Mouse (Mus musculus) intestine, embryonic 16.5 days (tissue): ENCODE results near the gene Prkcq. TPM values are rescaled to one million over a fixed set of nuclear protein-coding genes. Genes with fewer than 3 reads are reported as not detected.

Experiments
- ATAC-seq: fragments of 200-750 bp; cut with Nextera tagmentation; 2 replicates; pipeline ENCODE4 v1.8.0; 2017; ENCODE audit warnings: moderate TSS enrichment, moderate library complexity
- H3K27ac ChIP-seq: fragments of 300-500 bp; sonication (generic); 2 replicates; pipeline ENCODE4 v1.5.1; 2014; ENCODE audit warnings: mild to moderate bottlenecking, low read length
- H3K27me3 ChIP-seq: fragments of 300-500 bp; sonication (generic); replicated peaks from 2 replicates; pipeline ENCODE4 v1.6.1; 2014; ENCODE audit warnings: low read length, control low read depth, mixed read lengths; ENCODE audit not compliant: control insufficient read depth, insufficient read depth
- H3K36me3 ChIP-seq: fragments of 300-500 bp; sonication (generic); 2 replicates; pipeline ENCODE4 v1.6.1; 2014; ENCODE audit warnings: low read length, control low read depth; ENCODE audit not compliant: control insufficient read depth, insufficient read depth
- H3K4me1 ChIP-seq: fragments of 300-500 bp; sonication (generic); 2 replicates; pipeline ENCODE4 v1.6.1; 2014; ENCODE audit warnings: low read length, control low read depth, mixed read lengths; ENCODE audit not compliant: control insufficient read depth, insufficient read depth
- H3K4me2 ChIP-seq: fragments of 300-500 bp; sonication (generic); 2 replicates; pipeline ENCODE4 v1.6.1; 2014; ENCODE audit warnings: low read depth, low read length, control low read depth
- H3K4me3 ChIP-seq: fragments of 300-500 bp; sonication (generic); 2 replicates; pipeline ENCODE4 v1.5.1; 2014; ENCODE audit warnings: mild to moderate bottlenecking, low read length
- H3K9ac ChIP-seq: fragments of 300-500 bp; sonication (generic); 2 replicates; pipeline ENCODE4 v1.6.1; 2014; ENCODE audit warnings: low read depth, low read length
- H3K9me3 ChIP-seq: fragments of 300-500 bp; sonication (generic); 2 replicates; pipeline ENCODE4 v1.6.1; 2016; ENCODE audit warnings: low read length, control low read depth; ENCODE audit not compliant: control insufficient read depth
- WGBS: fragments of 180-500 bp; shearing (Covaris S2); extraction: QIAGEN DNeasy Blood & Tissue Kit; methylation state at CpG from one replicate; pipeline ENCODE4 v1.1.7; 2014; 5-methylcytosine and 5-hydroxymethylcytosine counted together
- polyA plus RNA-seq: library from polyadenylated mRNA; unstranded; fragments of >200 nt; fragmentation: Nextera tagmentation; extraction: Ambion mirVana; gene quantifications from 2 replicates; pipeline ENCODE4 v1.2.1, GENCODE M21; 2015

The Prkcq gene
- polyA plus RNA-seq, 1 experiment from 2014 or later: 1.5 TPM

- Histone ChIP-seq H3K4me3 (no peak overlapping the region), H3K9ac (no peak overlapping the region), H3K4me1 (no peaks in the 10 kb centered on the region), H3K27ac (no peak overlapping the region), H3K27me3 (no peaks in the 10 kb centered on the region), H3K36me3 (no peaks in the 10 kb centered on the region), H3K9me3 (no peaks in the 10 kb centered on the region), H3K4me2 (no peak overlapping the region)
- ATAC-seq: no peak
- 82% methylated on average over 5 of the region's 5 CpGs for WGBS
These were observed 53.6 kb downstream of the Prkcq start for GRCm38 (mm10) chr2:11225485-11225876.

GRCm38 (mm10) chr2:11226555-11226954, 54.6 kb downstream of the Prkcq start:
- Histone ChIP-seq H3K9ac (no peak overlapping the region), H3K4me2 (no peak overlapping the region), H3K4me3 (no peak overlapping the region), H3K9me3 (no peaks in the 10 kb centered on the region), H3K4me1 (no peaks in the 10 kb centered on the region), H3K27ac (no peak overlapping the region), H3K27me3 (no peaks in the 10 kb centered on the region), H3K36me3 (no peaks in the 10 kb centered on the region)
- 87% methylated on average over 7 of the region's 7 CpGs for WGBS
- ATAC-seq: no peak

- Histone ChIP-seq H3K27ac (no peak overlapping the region), H3K4me3 (no peak overlapping the region), H3K4me1 (no peaks in the 10 kb centered on the region), H3K27me3 (no peaks in the 10 kb centered on the region), H3K4me2 (no peak overlapping the region), H3K9me3 (no peaks in the 10 kb centered on the region), H3K9ac (no peak overlapping the region), H3K36me3 (no peaks in the 10 kb centered on the region)
- 58% methylated on average over 2 of the region's 2 CpGs for WGBS
- no peak for ATAC-seq
These were observed 57.2 kb downstream of the Prkcq start for GRCm38 (mm10) chr2:11229126-11229525.

- no peaks in the 10 kb centered on the region for H3K9me3 ChIP-seq
- no peaks in the 10 kb centered on the region for H3K27me3 ChIP-seq
- 68% methylated on average over 3 of the region's 3 CpGs for WGBS
- no peak overlapping the region for H3K4me2 ChIP-seq
- H3K4me3 ChIP-seq: no peak overlapping the region
- H3K9ac ChIP-seq: no peak overlapping the region
- H3K27ac ChIP-seq: no peak overlapping the region
- no peak for ATAC-seq
- no peaks in the 10 kb centered on the region for H3K36me3 ChIP-seq
- H3K4me1 ChIP-seq: no peaks in the 10 kb centered on the region
These were observed 59.2 kb downstream of the Prkcq start for GRCm38 (mm10) chr2:11231118-11231517.

GRCm38 (mm10) chr2:11231988-11232387, 60.1 kb downstream of the Prkcq start:
- H3K9ac ChIP-seq: no peak overlapping the region
- H3K27me3 ChIP-seq: no peaks in the 10 kb centered on the region
- H3K9me3 ChIP-seq: no peaks in the 10 kb centered on the region
- no peak overlapping the region for H3K27ac ChIP-seq
- WGBS: 79% methylated on average over 5 of the region's 5 CpGs
- H3K36me3 ChIP-seq: no peaks in the 10 kb centered on the region
- peak; percentile 44; the same call in 1 of the 2 replicates for ATAC-seq
- no peaks in the 10 kb centered on the region for H3K4me1 ChIP-seq
- no peak overlapping the region for H3K4me3 ChIP-seq
- H3K4me2 ChIP-seq: no peak overlapping the region

- Histone ChIP-seq H3K4me2 (no peak overlapping the region), H3K4me3 (no peak overlapping the region), H3K27ac (no peak overlapping the region), H3K9ac (no peak overlapping the region), H3K4me1 (no peaks in the 10 kb centered on the region), H3K27me3 (no peaks in the 10 kb centered on the region), H3K9me3 (no peaks in the 10 kb centered on the region), H3K36me3 (no peaks in the 10 kb centered on the region)
- WGBS: 80% methylated on average over 4 of the region's 4 CpGs
- no peak for ATAC-seq
These were observed 66.3 kb downstream of the Prkcq start for GRCm38 (mm10) chr2:11238254-11238653.

- no peaks in the 10 kb centered on the region for H3K4me1 ChIP-seq
- no peak overlapping the region for H3K9ac ChIP-seq
- no peak overlapping the region for H3K4me2 ChIP-seq
- no peak overlapping the region for H3K27ac ChIP-seq
- H3K27me3 ChIP-seq: no peaks in the 10 kb centered on the region
- no peaks in the 10 kb centered on the region for H3K9me3 ChIP-seq
- H3K36me3 ChIP-seq: no peaks in the 10 kb centered on the region
- ATAC-seq: no peak
- H3K4me3 ChIP-seq: no peak overlapping the region
These were observed 67.6 kb downstream of the Prkcq start for GRCm38 (mm10) chr2:11239523-11239922.

GRCm38 (mm10) chr2:11245926-11246325, 74.0 kb downstream of the Prkcq start:
- H3K4me1 ChIP-seq: no peaks in the 10 kb centered on the region
- no peak overlapping the region for H3K4me2 ChIP-seq
- no peak overlapping the region for H3K9ac ChIP-seq
- ATAC-seq: no peak
- no peaks in the 10 kb centered on the region for H3K27me3 ChIP-seq
- H3K27ac ChIP-seq: no peak overlapping the region
- no peaks in the 10 kb centered on the region for H3K36me3 ChIP-seq
- 81% methylated on average over 7 of the region's 7 CpGs for WGBS
- H3K9me3 ChIP-seq: no peaks in the 10 kb centered on the region
- H3K4me3 ChIP-seq: no peak overlapping the region

- H3K27ac ChIP-seq: no peak overlapping the region
- no peaks in the 10 kb centered on the region for H3K9me3 ChIP-seq
- H3K9ac ChIP-seq: no peak overlapping the region
- H3K27me3 ChIP-seq: no peaks in the 10 kb centered on the region
- 64% methylated on average over 8 of the region's 8 CpGs for WGBS
- H3K4me2 ChIP-seq: no peak overlapping the region
- no peak overlapping the region for H3K4me3 ChIP-seq
- ATAC-seq: no peak
- H3K36me3 ChIP-seq: no peaks in the 10 kb centered on the region
- no peaks in the 10 kb centered on the region for H3K4me1 ChIP-seq
These were observed 82.0 kb downstream of the Prkcq start for GRCm38 (mm10) chr2:11253945-11254344.

- Histone ChIP-seq H3K4me1 (no peaks in the 10 kb centered on the region), H3K27ac (no peak overlapping the region), H3K27me3 (no peaks in the 10 kb centered on the region), H3K4me3 (no peak overlapping the region), H3K36me3 (no peaks in the 10 kb centered on the region), H3K9ac (no peak overlapping the region), H3K9me3 (no peaks in the 10 kb centered on the region), H3K4me2 (no peak overlapping the region)
- 86% methylated on average over 4 of the region's 4 CpGs for WGBS
- ATAC-seq: no peak
These were observed 82.5 kb downstream of the Prkcq start for GRCm38 (mm10) chr2:11254446-11254845.
